Mouse (Mus musculus): ENCODE data around the gene Isoc2a.

Gene Isoc2a

DNA sequence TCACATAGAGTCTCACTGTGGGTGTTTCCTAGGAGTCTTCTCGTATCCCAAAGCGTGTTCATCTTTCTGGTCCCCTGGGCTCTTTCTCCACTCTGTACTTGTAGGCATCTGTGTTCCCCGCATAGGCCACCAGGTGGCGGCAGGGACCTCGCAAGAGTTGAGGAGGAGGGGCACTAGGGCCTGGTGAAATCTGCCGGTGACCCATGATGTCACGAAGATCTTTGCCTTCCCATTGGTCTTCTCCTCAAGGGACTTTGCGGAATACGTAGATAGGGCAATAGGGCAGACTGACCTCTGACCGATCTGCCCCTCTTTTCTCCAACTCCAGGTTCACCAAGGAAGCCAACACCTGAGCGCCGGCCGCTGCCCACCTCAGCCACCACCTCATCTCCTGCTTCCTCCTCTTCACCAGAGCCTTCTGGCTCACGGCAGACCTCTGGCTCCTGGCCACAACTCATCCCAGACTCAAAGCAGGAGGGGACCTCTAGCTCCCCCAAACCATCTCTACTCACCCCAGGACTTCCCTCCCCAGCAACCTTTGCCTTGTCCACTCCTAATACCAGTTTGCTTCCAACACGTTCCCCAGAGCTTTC is 66.4 kb downstream of the Isoc2a start:
- DNase-seq: peak; percentile 97
